Mouse (Mus musculus) lung, postnatal 14 days (tissue): ENCODE data around the gene Epas1.
A peak's percentile ranks its signal among the peaks of the same experiment; 100 is the strongest.

Experiments used
- DNase-seq: peaks from one replicate; pipeline ENCODE4 v3.0.0; 2021

Epas1 gene

DNA sequence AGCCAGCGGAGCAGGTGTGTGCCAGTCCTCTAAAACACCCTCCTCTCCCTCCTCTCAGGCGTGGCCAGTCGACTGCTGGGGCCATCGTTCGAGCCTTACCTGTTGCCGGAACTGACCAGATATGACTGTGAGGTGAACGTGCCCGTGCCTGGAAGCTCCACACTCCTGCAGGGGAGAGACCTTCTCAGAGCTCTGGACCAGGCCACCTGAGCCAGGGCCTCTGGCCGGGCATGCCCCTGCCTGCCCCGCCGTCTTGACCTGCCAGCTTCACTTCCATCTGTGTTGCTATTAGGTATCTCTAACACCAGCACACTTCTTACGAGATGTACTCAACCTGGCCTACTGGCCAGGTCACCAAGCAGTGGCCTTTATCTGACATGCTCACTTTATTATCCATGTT is 77.4 kb downstream of the Epas1 start:
- DNase-seq, result no peak

DNA sequence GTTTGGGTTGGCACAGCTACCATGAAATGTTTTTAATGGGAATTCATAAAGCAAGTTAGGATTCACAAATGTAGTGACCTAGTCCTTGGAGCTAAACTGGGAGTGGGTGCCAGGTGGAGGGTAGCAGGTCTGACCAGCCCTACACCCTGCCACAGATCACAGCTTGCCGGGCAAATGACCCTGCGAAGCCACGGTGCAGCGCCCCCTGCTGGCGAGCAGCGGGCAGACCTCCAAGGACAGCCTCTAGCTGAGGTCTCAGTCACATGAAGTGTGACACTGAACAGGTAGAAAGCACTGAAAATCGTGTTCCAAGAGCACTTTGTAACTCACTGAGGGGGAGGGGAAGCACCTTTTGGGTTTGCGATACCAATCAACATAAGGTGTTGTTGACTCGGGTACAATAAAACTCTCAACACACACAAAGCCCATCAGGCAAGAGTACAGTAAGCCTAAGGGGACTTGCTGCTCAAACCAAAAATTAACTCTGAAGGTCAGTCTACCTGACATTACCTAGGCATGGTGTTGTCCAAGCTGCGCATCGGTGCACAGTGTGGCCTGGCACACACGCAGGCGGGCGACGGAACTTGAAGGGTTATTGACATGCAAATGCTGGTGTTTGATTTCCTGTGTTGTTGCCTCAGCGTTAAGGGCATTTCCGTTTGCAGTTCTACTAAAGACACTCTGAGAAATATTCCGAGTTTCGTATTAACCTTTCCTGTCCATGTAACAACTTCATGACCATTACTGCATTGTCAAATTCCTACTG is 79.2 kb downstream of the Epas1 start:
- peak; percentile 61 for DNase-seq

DNA sequence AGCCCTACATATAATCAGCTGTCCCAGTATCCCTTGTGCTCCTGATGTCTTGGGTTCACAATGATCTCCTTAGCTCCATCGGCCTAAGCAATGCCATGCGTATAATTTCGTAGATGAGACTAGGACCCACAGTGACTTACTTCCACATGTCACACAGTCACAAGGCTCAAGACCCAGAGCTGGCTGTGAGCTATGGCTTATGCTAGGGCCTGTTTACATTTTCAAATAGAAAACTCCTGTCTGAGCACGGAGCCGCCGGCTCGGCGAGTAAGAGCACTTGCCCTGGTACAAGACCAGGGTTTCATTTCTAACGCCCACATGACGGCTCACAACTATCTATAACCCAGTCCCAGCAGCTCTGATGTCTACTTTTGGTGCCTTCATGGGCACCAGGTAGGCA is 80.4 kb downstream of the Epas1 start:
- DNase-seq, result no peak

DNA sequence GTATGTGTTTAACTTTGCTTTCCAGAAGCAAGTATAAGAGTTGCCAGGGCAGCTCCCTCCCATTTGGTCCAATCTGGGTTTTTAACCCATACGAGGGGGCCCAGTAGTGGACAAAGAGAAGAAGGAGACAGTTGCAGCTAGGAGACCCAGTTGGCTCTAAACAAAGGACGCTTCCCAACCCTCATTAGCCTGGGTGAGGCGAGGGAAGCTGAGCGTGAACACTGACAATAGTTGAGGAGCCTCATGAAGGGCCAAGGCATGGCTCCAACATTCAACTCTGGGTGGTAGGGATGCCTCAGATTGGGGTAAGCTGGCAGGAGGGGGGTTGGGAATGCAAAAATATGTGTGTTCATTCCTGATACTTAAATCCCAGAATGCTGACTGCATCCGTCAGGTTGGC is 85.8 kb downstream of the Epas1 start:
- DNase-seq, result no peak

DNA sequence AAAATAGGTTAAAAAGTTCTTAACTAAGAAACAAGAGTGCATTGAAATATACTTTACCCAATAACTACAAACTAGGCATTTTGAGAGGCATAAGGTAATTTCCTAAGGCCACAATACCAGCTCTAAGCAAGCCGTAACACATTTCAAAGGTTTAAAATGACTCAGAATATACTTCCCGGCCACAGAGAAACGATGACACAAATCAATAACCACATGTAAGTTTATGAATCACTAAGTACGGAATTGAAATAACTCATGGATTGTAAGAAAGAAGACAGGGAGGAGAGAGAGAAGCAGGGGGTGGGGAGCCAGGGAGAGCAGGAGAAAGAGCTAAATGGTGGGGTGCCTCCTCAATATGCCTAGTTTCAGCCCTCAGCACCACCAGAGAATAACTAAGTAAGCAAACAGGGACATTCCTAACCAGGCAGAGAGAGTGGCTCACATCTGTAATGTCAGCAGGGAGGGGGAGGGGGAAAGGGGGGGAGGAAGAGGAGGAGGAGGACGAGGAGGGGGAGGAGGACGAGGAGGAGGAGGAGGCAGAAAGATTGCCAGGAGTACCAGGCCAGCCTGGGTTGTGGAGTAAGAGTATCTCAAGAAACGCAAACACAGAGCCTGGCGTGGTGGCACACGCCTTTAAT is 97.3 kb downstream of the Epas1 start:
- DNase-seq, result no peak

DNA sequence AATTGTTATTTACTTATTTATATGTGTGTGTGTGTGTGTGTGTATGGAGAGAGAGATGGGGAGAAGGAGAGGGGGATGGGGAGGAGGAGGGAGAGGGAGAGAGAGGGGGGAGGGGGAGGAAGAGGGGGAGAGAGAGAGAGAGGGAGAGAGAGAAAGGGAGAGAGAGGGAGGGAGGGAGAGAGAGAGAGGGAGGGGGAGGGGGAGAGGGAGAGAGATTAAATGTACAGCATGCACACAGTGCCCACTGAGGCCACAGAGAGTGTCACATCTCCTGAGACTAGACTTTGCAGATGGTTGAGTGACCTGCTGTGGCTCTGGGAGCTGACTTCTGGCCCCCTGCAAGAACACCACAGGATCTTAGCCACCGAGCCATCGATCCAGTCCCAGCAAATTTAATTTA is 98.3 kb downstream of the Epas1 start:
- no peak for DNase-seq

DNA sequence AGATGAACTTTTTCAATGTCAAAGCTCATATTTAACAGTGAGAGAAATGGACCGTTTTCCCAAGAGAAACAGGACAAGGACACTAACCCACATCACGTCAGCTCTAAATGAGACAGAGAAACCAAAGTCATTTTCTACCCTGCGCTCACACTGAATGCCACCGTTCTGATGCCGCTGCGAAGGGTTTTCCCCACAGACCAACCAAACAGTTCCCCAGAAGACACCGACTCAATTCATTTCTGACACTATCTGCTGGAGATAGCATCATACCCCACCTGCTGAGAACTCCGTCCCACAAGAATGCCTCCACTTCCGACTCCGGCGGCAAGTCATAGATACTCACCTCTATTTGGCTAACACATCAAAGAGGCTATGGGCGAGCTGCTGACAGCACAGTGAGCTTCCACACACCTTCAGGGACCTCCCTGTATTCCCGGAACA is 99.1 kb downstream of the Epas1 start:
- no peak for DNase-seq

DNA sequence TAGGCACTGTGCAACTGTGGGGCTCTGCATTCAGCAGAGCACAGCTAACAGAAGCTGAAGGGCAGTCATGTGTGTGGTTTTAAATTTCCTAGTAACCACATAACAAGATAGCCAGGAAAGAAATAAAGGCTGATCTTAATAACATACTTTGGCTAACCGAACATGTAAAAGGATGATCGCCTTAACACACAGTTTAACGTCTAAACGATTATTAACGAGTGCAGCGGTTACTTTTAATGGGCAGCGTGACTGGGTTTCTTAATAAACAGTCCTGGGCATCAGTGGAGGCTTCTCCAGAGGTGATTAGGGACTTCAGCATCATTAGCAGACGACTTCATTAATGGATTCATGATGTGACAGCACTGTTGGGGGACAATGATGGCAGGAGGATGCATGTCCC is 117.1 kb downstream of the Epas1 start:
- DNase-seq, result no peak

DNA sequence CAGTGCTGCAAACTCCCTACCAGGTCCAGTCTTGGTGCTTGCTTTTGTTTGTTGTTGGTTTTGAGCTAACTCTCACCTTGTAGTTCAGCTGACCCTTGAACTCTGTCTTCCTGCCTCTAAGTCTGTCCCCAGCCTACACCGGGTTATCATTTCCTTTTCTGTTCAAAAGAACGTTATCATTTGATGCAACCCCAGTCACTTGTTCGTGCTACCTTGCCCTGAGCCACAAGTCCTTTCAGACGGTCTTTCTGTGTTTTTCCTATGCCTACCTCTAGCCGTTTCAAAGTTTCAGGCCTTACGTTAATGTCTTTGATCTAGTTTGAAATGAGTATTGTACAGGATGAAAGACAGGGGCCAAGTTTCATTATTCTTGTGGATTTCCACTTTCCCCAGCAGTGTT is 119.1 kb downstream of the Epas1 start:
- no peak for DNase-seq

DNA sequence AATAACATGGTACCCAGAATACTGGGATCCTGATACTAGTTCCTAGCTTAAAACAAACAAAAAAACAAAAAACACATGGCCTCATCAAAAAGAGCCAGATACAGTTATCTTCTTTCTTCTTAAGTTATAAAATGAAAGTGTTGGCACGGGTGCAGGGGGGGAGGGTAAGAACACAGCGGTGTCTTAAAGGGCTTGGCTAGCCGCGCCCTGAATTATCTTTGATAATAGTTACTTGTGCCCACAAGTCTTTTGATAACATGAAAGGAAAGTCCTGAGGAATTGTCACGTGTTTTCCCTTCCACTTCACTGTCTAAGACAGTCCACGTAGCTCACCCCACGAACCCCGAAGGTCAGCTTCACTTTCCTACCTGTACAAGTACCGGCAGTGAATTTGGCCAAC is 123.4 kb downstream of the Epas1 start:
- no peak for DNase-seq

DNA sequence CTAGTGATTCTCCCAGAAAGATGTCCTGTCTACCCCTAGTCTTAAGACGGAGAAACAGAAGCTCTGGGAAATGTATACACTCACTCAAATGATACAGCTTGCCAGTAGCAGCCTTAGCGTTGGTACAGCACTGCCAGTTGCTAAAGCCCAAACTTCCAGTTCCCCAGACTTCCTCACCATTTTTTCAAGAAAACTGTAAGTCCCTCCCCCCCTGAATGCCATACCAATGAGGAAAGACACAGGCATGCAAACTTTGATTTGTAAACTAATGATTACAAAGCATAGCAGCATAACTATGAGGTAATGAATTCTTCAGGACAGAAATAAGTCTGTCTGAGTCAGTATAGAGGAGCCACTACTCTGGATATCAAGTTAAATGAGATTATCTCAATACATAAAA is 124.2 kb downstream of the Epas1 start:
- DNase-seq, result no peak

DNA sequence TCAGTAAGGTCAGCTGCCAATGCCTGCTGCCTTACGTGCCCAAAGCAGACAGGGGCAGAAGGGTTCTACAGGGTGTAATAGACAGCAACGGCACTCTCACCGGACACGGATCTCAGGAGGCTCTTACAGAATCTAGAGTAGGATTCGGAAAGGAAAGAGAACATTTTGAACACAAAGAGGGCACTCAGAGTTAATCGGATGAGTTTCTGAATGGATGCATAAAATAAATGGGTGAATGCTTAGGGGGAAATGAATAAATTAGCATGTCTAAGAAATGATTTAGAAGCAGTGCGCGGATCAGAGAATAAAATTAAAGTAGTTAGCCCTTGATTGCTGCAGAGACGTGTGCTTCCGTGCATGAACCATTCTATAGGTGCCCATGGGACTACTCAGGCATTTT is 126.6 kb downstream of the Epas1 start:
- no peak for DNase-seq

DNA sequence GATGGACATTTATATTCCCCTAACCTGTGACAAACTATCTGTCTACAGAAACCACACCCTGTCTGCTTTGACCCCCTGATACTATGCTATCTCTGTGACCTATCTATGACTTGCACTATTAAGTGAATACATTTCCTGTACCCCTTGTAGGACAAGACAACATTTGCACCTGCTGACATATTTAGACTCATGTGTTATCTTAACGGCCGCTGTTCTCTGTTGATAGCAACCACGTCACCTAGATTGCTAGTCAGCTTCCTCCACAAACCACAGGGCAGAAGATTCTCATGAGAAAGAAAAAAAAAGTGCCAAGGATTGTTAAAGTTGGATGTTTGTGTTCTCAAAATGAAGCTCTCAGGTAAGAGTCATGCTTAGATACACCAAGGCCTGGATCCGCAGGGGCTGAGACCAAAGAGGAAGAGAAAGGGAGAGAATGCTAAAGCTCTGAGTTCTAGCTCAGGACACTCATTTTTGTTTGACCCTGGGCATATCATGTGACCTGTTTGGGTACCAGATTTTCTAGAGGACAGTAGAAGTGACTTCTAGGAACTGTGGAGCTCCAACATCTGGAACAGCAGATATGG is 127.1 kb downstream of the Epas1 start:
- no peak for DNase-seq
